ENCODE assay signal across 9 mouse cellular contexts in genomic region chr19:28365897-28366296, GRCm38 (mm10).
DNase-seq lines count a peak whose midpoint lies in the region; ATAC-seq and TF ChIP-seq lines count a peak whose summit lies in the region.
"Had no signal": no experiment of that assay in that cellular context is flagged by ENCODE, and none has a peak within 500 bp of the region (broad histone marks: within the 10 kb centered on the region; RNA-seq: fewer than 3 reads in every experiment).

No protein-coding gene starts in this region.

- no peaks in the 10 kb centered on the region for H3K36me3 ChIP-seq in kidney, postnatal 0 days (ENCODE audit: insufficient read depth, low read length)
- H3K36me3 ChIP-seq in ES-Bruce4 (ENCODE audit: control insufficient read depth, insufficient read depth, low read length, poor library complexity, severe bottlenecking) = no peaks in the 10 kb centered on the region
- H3K36me3 ChIP-seq in spleen, adult 2 months (ENCODE audit: control insufficient read depth, insufficient read depth, low read length) = no peaks in the 10 kb centered on the region

- WGBS in kidney, postnatal 0 days = 70% methylated on average over 7 of the region's 7 CpGs
- 46% methylated on average over 7 of the region's 7 CpGs for WGBS in bone marrow, adult 2 months
- 59% methylated on average over 7 of the region's 7 CpGs for WGBS in spleen, adult 2 months

- peak; percentile 41 for DNase-seq in kidney, postnatal 0 days (ENCODE audit: low spot score)
- no peak for DNase-seq in kidney, adult 11 months
- DNase-seq in induced T-regulatory cell, adult 2 months (ENCODE audit: low read depth) = peak; percentile 47
- DNase-seq in spleen, adult 2 months (ENCODE audit: low read depth in 1 of 2, low spot score in 2 of 2) = peak in 1 of 2 experiments; percentile 5
- DNase-seq in urinary bladder, postnatal 4 days (ENCODE audit: low spot score in 2 of 2) = no peak

- no peak for TF ChIP-seq EP300 in ES-Bruce4 (IDR thresholded peaks at IDR 0.05; ENCODE audit: insufficient read depth, low read depth, low read length)

- no peaks in the 10 kb centered on the region for H3K9me3 ChIP-seq in kidney, postnatal 0 days (replicated peaks; ENCODE audit: low read length)
- H3K9me3 ChIP-seq in ES-Bruce4 (replicated peaks; ENCODE audit: control insufficient read depth, insufficient read depth, low read length, poor library complexity, severe bottlenecking) = no peaks in the 10 kb centered on the region

- H3K4me3 ChIP-seq in kidney, postnatal 0 days (replicated peaks; ENCODE audit: low read depth, low read length) = no peak overlapping the region
- no peak overlapping the region for H3K4me3 ChIP-seq in ES-Bruce4 (ENCODE audit: low read depth, low read length)
- no peak overlapping the region for H3K4me3 ChIP-seq in bone marrow, adult 2 months (replicated peaks; ENCODE audit: control insufficient read depth, low read depth, low read length)
- H3K4me3 ChIP-seq in spleen, adult 2 months (ENCODE audit: extremely low read depth, insufficient read depth, insufficient read length) = no peak overlapping the region
- H3K4me3 ChIP-seq: megakaryocyte, embryonic 14.5 days had no signal

- no peaks in the 10 kb centered on the region for H3K27me3 ChIP-seq in kidney, postnatal 0 days (ENCODE audit: insufficient read depth, low read length)
- no peaks in the 10 kb centered on the region for H3K27me3 ChIP-seq in ES-Bruce4 (ENCODE audit: control insufficient read depth, insufficient read depth, low read length, poor library complexity, severe bottlenecking)
- H3K27me3 ChIP-seq in spleen, adult 2 months (ENCODE audit: control insufficient read depth, insufficient read depth, low read length) = no peaks in the 10 kb centered on the region
- H3K27me3 ChIP-seq: megakaryocyte, embryonic 14.5 days had no signal

- H3K4me2 ChIP-seq in kidney, postnatal 0 days (ENCODE audit: low read length) = no peak overlapping the region

- peak; percentile 72 for TF ChIP-seq CTCF in kidney, postnatal 0 days (IDR thresholded peaks at IDR 0.05; ENCODE audit: low read depth)
- TF ChIP-seq CTCF in ES-Bruce4 (IDR thresholded peaks at IDR 0.05; ENCODE audit: low read depth, low read length) = peak; percentile 95
- TF ChIP-seq CTCF in bone marrow, adult 2 months (IDR thresholded peaks at IDR 0.05; ENCODE audit: control insufficient read depth, insufficient read depth, low read length) = peak; percentile 79
- TF ChIP-seq CTCF in spleen, adult 2 months (IDR thresholded peaks at IDR 0.05; ENCODE audit: extremely low read depth, insufficient read depth, insufficient read length, insufficient replicate concordance) = peak; percentile 51; the same call in 1 of the 2 replicates

- H3K9ac ChIP-seq in kidney, postnatal 0 days (ENCODE audit: low read depth, low read length) = no peak overlapping the region
- H3K9ac ChIP-seq in ES-Bruce4 (ENCODE audit: low read depth, poor library complexity, severe bottlenecking) = no peak overlapping the region

- no peak overlapping the region for H3K27ac ChIP-seq in kidney, postnatal 0 days
- H3K27ac ChIP-seq in ES-Bruce4 (ENCODE audit: insufficient read depth, low read length) = no peak overlapping the region
- no peak overlapping the region for H3K27ac ChIP-seq in bone marrow, adult 2 months (ENCODE audit: control insufficient read depth, insufficient read depth, low read depth, low read length, poor library complexity)
- no peak overlapping the region for H3K27ac ChIP-seq in spleen, adult 2 months (ENCODE audit: insufficient read depth, low read length)

- no peak for TF ChIP-seq POLR2A in ES-Bruce4 (IDR thresholded peaks at IDR 0.05; ENCODE audit: insufficient read depth, low read length)
- no peak for TF ChIP-seq POLR2A in bone marrow, adult 2 months (IDR thresholded peaks at IDR 0.05; ENCODE audit: borderline replicate concordance, control insufficient read depth, low read depth, low read length)
- TF ChIP-seq POLR2A in spleen, adult 2 months (IDR thresholded peaks at IDR 0.05; ENCODE audit: low read depth, low read length) = no peak

- 0 out of 2 replicates have a peak, but pooled peaks have one; percentile 25 for ATAC-seq in kidney, postnatal 0 days (replicated peaks; ENCODE audit: low FRiP score, low read depth)
- ATAC-seq in cerebellum, adult (ENCODE audit: insufficient number of reproducible peaks, low FRiP score, low TSS enrichment) = no peak

- no peaks in the 10 kb centered on the region for H3K4me1 ChIP-seq in kidney, postnatal 0 days (replicated peaks; ENCODE audit: insufficient read depth, low read length)
- H3K4me1 ChIP-seq in ES-Bruce4 (ENCODE audit: control insufficient read depth, insufficient read depth, low read length) = peaks cover 1% of the 10 kb centered on the region
- no peaks in the 10 kb centered on the region for H3K4me1 ChIP-seq in bone marrow, adult 2 months (ENCODE audit: control insufficient read depth, insufficient read depth, low read length)
- H3K4me1 ChIP-seq in spleen, adult 2 months (ENCODE audit: control insufficient read depth, insufficient read depth, insufficient read length) = no peaks in the 10 kb centered on the region; the same call in 1 of the 2 replicates
- H3K4me1 ChIP-seq: megakaryocyte, embryonic 14.5 days had no signal

Comparison
In these comparisons a context has a peak if more than half of its experiments do, and no peak if none do; other contexts are left out.
1. DNase-seq: peak in kidney, postnatal 0 days (single experiment) and induced T-regulatory cell, adult 2 months (single experiment); none in kidney, adult 11 months (single experiment) and urinary bladder, postnatal 4 days (0 of 2).
2. Peak in every context shown above with its lines, with median percentiles within 50 percentile points of each other: CTCF ChIP-seq.